Mouse (Mus musculus) MEL (cell line): Measurements from ENCODE around the gene Daglb. TPM values are rescaled to one million over a fixed set of nuclear protein-coding genes. Genes with fewer than 3 reads are reported as not detected.

Experiments used
- DNase-seq: peaks from one replicate; pipeline ENCODE4 v3.0.0; 2011; ENCODE audit warnings: low read depth, low spot score
- H3K27ac ChIP-seq: 2 replicates; pipeline ENCODE4 v1.5.1; 2012; ENCODE audit warnings: low read depth, mild to moderate bottlenecking, control low read depth, low read length, moderate library complexity; ENCODE audit not compliant: control insufficient read depth
- H3K27me3 ChIP-seq, 2 experiments: fragments of 150-350 bp in 1 of 2; sonication (generic) in 1 of 2; 2 replicates each; pipeline ENCODE4 v1.6.1; 2012; ENCODE audit warnings: low read length in 2 of 2, mild to moderate bottlenecking in 2 of 2, improper control_type of control experiment in 1 of 2, moderate library complexity in 1 of 2; ENCODE audit not compliant: insufficient read depth in 2 of 2, control insufficient read depth in 1 of 2
- H3K36me3 ChIP-seq, 2 experiments: 2 replicates each; pipeline ENCODE4 v1.6.1; 2012 to 2014; ENCODE audit warnings: low read length in 2 of 2, improper control_type of control experiment in 1 of 2, inconsistent platforms in 1 of 2, mild to moderate bottlenecking in 1 of 2; ENCODE audit not compliant: insufficient read depth in 2 of 2, control insufficient read depth in 1 of 2
- H3K4me1 ChIP-seq, 2 experiments: fragments of 150-350 bp in 1 of 2; sonication (generic) in 1 of 2; 2 replicates each; pipeline ENCODE4 v1.6.1; 2012; ENCODE audit warnings: low read length in 2 of 2, improper control_type of control experiment in 1 of 2, mild to moderate bottlenecking in 1 of 2; ENCODE audit not compliant: insufficient read depth in 2 of 2, control insufficient read depth in 1 of 2
- H3K4me3 ChIP-seq, 2 experiments: fragments of 150-350 bp in 1 of 2; sonication (generic) in 1 of 2; 2 replicates each; pipeline ENCODE4 v1.5.1; 2012; ENCODE audit warnings: low read depth in 2 of 2, low read length in 2 of 2, mild to moderate bottlenecking in 2 of 2, moderate library complexity in 2 of 2, control low read depth in 1 of 2, improper control_type of control experiment in 1 of 2; ENCODE audit not compliant: control insufficient read depth in 1 of 2, insufficient read depth in 1 of 2
- H3K79me2 ChIP-seq: 2 replicates; pipeline ENCODE4 v1.6.1; 2012; ENCODE audit warnings: mild to moderate bottlenecking, low read length, moderate library complexity; ENCODE audit not compliant: control insufficient read depth, poor library complexity, insufficient read depth
- H3K9ac ChIP-seq: 2 replicates; pipeline ENCODE4 v1.6.1; 2012; ENCODE audit warnings: low read depth, mild to moderate bottlenecking, control low read depth, low read length, moderate library complexity; ENCODE audit not compliant: control insufficient read depth, poor library complexity, severe bottlenecking
- H3K9me3 ChIP-seq: fragments of 150-350 bp; sonication (generic); replicated peaks from 2 replicates; pipeline ENCODE4 v1.6.1; 2012; ENCODE audit warnings: mild to moderate bottlenecking, low read length, improper control_type of control experiment, moderate library complexity; ENCODE audit not compliant: insufficient read depth
- CHD1 ChIP-seq: IDR thresholded peaks from 2 replicates; pipeline ENCODE4 v1.6.1; 2012; ENCODE audit warnings: low read depth, mild to moderate bottlenecking, inconsistent platforms, low read length, improper control_type of control experiment
- CHD2 ChIP-seq: IDR thresholded peaks from 2 replicates; pipeline ENCODE4 v1.6.1; 2011; ENCODE audit warnings: low read length, improper control_type of control experiment
- E2F4 ChIP-seq: IDR thresholded peaks from 2 replicates; pipeline ENCODE4 v1.6.1; 2011; ENCODE audit warnings: low read depth, low read length, improper control_type of control experiment, borderline replicate concordance
- EP300 ChIP-seq, 2 experiments: IDR thresholded peaks; 2 replicates each; pipeline ENCODE4 v1.6.1; 2011; ENCODE audit warnings: improper control_type of control experiment in 2 of 2, low read length in 2 of 2, low read depth in 1 of 2, mild to moderate bottlenecking in 1 of 2
- HCFC1 ChIP-seq: IDR thresholded peaks from 2 replicates; pipeline ENCODE4 v1.6.1; 2012; ENCODE audit warnings: low read depth, mild to moderate bottlenecking, inconsistent platforms, low read length, improper control_type of control experiment, moderate library complexity
- KAT2A ChIP-seq: conservative IDR thresholded peaks from 2 replicates; pipeline ENCODE4 v1.6.1; 2012; ENCODE audit warnings: low read depth, low read length, improper control_type of control experiment, inconsistent platforms
- MAFK ChIP-seq: IDR thresholded peaks from 2 replicates; pipeline ENCODE4 v1.6.1; 2011; ENCODE audit warnings: low read depth, mild to moderate bottlenecking, low read length, improper control_type of control experiment, borderline replicate concordance
- MAZ ChIP-seq: IDR thresholded peaks from 2 replicates; pipeline ENCODE4 v1.6.1; 2012; ENCODE audit warnings: low read depth, mild to moderate bottlenecking, inconsistent platforms, low read length, improper control_type of control experiment
- NELFE ChIP-seq: IDR thresholded peaks from 2 replicates; pipeline ENCODE4 v1.6.1; 2011; ENCODE audit warnings: low read depth, low read length, improper control_type of control experiment
- NRF1 ChIP-seq: IDR thresholded peaks from 2 replicates; pipeline ENCODE4 v1.6.1; 2014; ENCODE audit warnings: low read depth, mild to moderate bottlenecking, inconsistent platforms, low read length, improper control_type of control experiment, moderate library complexity; ENCODE audit not compliant: poor library complexity, insufficient read depth, severe bottlenecking
- POLR2A ChIP-seq, 2 experiments: IDR thresholded peaks; 2 replicates each; pipeline ENCODE4 v1.6.1; 2011 to 2012; ENCODE audit warnings: low read length in 2 of 2, mild to moderate bottlenecking in 2 of 2, control low read depth in 1 of 2, improper control_type of control experiment in 1 of 2, low read depth in 1 of 2, moderate library complexity in 1 of 2; ENCODE audit not compliant: control insufficient read depth in 1 of 2, insufficient read depth in 1 of 2, poor library complexity in 1 of 2
- RAD21 ChIP-seq: IDR thresholded peaks from 2 replicates; pipeline ENCODE4 v1.6.1; 2011; ENCODE audit warnings: mild to moderate bottlenecking, low read depth, low read length, improper control_type of control experiment
- RCOR1 ChIP-seq: IDR thresholded peaks from 2 replicates; pipeline ENCODE4 v1.6.1; 2012; ENCODE audit warnings: low read depth, mild to moderate bottlenecking, inconsistent platforms, low read length, improper control_type of control experiment
- SMC3 ChIP-seq: IDR thresholded peaks from 2 replicates; pipeline ENCODE4 v1.6.1; 2011; ENCODE audit warnings: low read depth, low read length, improper control_type of control experiment
- UBTF ChIP-seq: IDR thresholded peaks from 2 replicates; pipeline ENCODE4 v1.6.1; 2012; ENCODE audit warnings: low read depth, mild to moderate bottlenecking, inconsistent platforms, low read length, improper control_type of control experiment, moderate library complexity, borderline replicate concordance; ENCODE audit not compliant: insufficient read depth
- ZKSCAN1 ChIP-seq: IDR thresholded peaks from 2 replicates; pipeline ENCODE4 v1.6.1; 2012; ENCODE audit warnings: low read depth, mild to moderate bottlenecking, inconsistent platforms, low read length, improper control_type of control experiment, moderate library complexity
- ZNF384 ChIP-seq: IDR thresholded peaks from 2 replicates; pipeline ENCODE4 v1.6.1; 2012; ENCODE audit warnings: low read depth, mild to moderate bottlenecking, inconsistent platforms, low read length, improper control_type of control experiment
- polyA plus RNA-seq, 2 experiments: library from polyadenylated mRNA; stranded (reverse) in 1 of 2; unstranded in 1 of 2; fragments of >175 nt in 1 of 2; fragments of >200 nt in 1 of 2; gene quantifications; 2 replicates each; pipeline versions ENCODE4 v1.2.1 to v1.2.4; 2012; ENCODE audit warnings: low replicate concordance in 2 of 2, low read depth in 1 of 2; ENCODE audit not compliant: insufficient read length in 2 of 2, insufficient read depth in 1 of 2, missing spikeins in 1 of 2
- total RNA-seq: library from RNA; depleted of rRNA; stranded (reverse); fragments of 300-350 nt; gene quantifications from 2 replicates; pipeline ENCODE4 v1.2.3, GENCODE M21; 2012

The Daglb gene
- total and polyA plus RNA-seq, 3 experiments = 8.9 to 10.4 TPM; not detected in 1

DNA sequence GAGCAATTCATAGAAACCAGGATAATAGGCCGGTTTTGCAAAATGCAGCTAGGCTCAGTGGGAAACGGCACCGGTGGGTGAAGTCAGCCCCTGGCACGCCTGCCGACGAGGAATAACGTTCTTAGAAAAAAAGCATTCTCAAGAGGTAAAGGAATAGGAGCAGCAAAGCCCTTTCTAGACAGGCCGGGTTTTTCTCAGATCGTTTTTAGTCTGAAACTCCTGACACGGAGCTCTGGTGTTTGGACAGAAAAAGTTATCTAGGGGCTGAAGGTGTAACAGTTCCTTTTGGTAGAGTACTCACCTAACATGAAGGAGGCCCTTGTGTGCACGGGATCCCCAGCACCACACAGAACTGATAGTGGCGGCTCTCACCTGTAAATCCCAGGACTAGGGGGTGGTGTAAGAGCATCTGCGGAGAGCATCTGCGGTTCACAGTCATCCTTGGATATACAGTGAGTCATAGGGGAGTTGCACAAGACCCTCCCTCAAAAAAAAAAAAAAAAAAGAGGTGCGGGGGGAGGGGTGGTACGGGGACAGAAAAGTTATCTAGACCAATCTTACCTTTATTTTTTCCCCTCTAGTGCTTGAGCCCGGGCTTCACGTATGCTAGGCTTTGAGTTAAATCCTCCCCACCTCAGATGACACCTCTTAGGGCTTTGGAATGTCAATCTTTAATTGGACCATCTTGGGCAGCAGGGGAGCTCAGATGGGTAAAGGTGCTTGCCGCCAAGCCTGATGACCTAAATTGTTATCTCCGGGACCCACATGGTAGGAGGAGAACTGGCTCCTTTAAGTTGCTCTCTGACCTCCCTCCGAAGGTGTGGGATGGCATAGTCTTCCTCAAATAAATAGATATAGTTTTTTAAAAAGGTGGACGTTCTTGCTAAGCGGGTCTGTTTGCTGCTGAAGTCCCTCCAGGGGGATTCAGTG is 1.0 kb downstream of the Daglb start (continued):
- 0 out of 2 replicates have a peak, but pooled peaks have one; percentile 18 for TF ChIP-seq HCFC1

GRCm38 (mm10) chr5:143466891-143467669 is 2.7 kb downstream of the Daglb start:
- no peaks in the 10 kb centered on the region for H3K9me3 ChIP-seq
- peaks cover 13% of the 10 kb centered on the region for H3K79me2 ChIP-seq
- DNase-seq = no peak
- H3K4me3 ChIP-seq = no peak overlapping the region
- H3K9ac ChIP-seq = no peak overlapping the region
- no peaks in the 10 kb centered on the region for H3K27me3 ChIP-seq
- H3K36me3 ChIP-seq = peaks cover 2 to 17% of the 10 kb centered on the region in 2 experiments
- TF ChIP-seq SMC3 (no peak), EP300 (IDR thresholded peaks at IDR 0.05; ENCODE audit: low read depth in 1 of 2, low read length in 2 of 2) (no peak), ZNF384 (no peak), RAD21 (no peak), KAT2A (no peak), NELFE (no peak), HCFC1 (no peak), UBTF (no peak), MAZ (no peak), POLR2A (IDR thresholded peaks at IDR 0.05; ENCODE audit: control insufficient read depth in 1 of 2, insufficient read depth in 1 of 2, low read depth in 1 of 2, low read length in 2 of 2, poor library complexity in 1 of 2) (no peak), MAFK (no peak), NRF1 (no peak), CHD2 (no peak), CHD1 (no peak), ZKSCAN1 (no peak)
- TF ChIP-seq, all 39 proteins: peak for 0
- Histone ChIP-seq H3K4me1 (peaks cover 15 to 24% of the 10 kb centered on the region in 2 experiments), H3K27ac (no peak overlapping the region)

DNA sequence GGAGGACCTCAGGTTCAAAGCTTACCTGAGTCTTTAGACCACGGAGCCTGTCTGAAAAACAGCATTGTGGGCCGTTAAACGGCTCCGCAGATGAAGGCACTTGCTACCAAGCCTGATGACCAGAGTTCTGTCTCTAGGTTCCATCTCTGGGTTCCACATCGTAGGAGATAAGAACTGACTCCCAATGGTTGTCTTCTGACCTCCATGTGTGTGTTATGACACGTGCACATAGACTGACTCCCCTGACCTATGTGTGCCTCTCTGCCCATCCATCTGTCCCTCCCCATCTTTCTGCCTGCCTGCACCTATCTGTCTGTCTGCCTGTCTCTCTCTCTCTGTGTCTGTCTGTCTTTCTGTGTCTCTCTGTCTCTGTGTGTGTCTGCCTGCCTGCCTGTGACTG is 3.5 kb downstream of the Daglb start:
- peaks cover 3 to 17% of the 10 kb centered on the region in 2 experiments for H3K36me3 ChIP-seq
- no peaks in the 10 kb centered on the region for H3K9me3 ChIP-seq
- peaks cover 12 to 22% of the 10 kb centered on the region in 2 experiments for H3K4me1 ChIP-seq

More for the DNA sequence above, 3.5 kb downstream of the Daglb start:
- no peak for DNase-seq
- Histone ChIP-seq H3K27me3 (no peaks in the 10 kb centered on the region), H3K4me3 (no peak overlapping the region), H3K27ac (no peak overlapping the region), H3K79me2 (peaks cover 13% of the 10 kb centered on the region), H3K9ac (no peak overlapping the region)
- no peak for TF ChIP-seq RAD21
- TF ChIP-seq MAFK = no peak
- TF ChIP-seq E2F4 = no peak
- TF ChIP-seq RCOR1 = no peak
